Mouse (Mus musculus) frontal cortex, adult (tissue): ENCODE data around the gene Nus1.

Source experiments
- ATAC-seq: cut with Nextera tagmentation; 2 replicates; pipeline ENCODE4 v1.9.2; 2017; ENCODE audit warnings: mild to moderate bottlenecking, moderate library complexity, mixed read lengths; ENCODE audit not compliant: low TSS enrichment

Gene Nus1

GRCm38 (mm10) chr10:52417998-52418860 lies 882 bp downstream of the Nus1 start:
- peak; percentile 34 for ATAC-seq

DNA sequence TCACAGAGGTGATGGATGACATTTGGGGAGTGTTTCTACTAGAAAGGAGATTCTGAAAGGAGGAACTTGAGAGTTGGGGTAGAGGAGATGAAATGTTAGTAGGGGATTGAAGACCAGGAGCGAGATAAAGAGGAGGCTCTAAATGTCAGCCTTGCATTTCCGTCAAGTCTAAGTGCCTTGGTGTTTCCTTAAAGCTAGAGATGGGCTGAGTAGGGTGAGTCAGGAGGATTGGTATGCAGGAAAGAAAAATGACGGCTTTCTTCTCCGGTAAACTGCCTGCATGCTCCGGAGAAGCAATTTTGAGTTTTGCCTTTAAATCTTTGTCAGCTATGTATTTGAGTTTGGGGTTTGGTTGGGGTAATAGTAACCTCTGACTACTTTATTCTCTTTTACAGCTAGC lies 1.6 kb downstream of the Nus1 start:
- no peak for ATAC-seq

GRCm38 (mm10) chr10:52419402-52419801 lies 2.1 kb downstream of the Nus1 start:
- no peak for ATAC-seq

DNA sequence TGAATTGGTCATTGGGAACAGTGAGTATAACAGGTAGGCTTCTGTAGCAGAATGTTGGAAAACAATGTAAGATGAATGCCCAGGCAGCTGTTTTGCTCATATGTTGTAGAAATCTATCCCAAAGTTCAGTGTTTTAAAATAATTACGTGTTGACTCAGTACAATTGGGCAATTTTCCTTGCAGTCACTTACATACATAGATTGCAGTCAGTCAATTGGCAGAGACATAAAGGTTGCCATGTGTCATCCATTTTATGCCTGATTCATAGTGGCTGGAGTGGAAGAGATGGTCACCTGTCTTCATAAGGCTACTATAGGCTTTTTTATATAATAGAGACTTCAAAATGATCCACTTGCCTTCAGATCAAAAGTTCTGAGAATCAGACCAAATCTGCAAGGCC lies 3.2 kb downstream of the Nus1 start:
- ATAC-seq, result no peak

- ATAC-seq, result no peak
These were observed 4.4 kb downstream of the Nus1 start for GRCm38 (mm10) chr10:52421716-52422115.

GRCm38 (mm10) chr10:52423097-52423496 lies 5.8 kb downstream of the Nus1 start:
- no peak for ATAC-seq

GRCm38 (mm10) chr10:52426314-52426980 lies 9.1 kb downstream of the Nus1 start:
- no peak for ATAC-seq

DNA sequence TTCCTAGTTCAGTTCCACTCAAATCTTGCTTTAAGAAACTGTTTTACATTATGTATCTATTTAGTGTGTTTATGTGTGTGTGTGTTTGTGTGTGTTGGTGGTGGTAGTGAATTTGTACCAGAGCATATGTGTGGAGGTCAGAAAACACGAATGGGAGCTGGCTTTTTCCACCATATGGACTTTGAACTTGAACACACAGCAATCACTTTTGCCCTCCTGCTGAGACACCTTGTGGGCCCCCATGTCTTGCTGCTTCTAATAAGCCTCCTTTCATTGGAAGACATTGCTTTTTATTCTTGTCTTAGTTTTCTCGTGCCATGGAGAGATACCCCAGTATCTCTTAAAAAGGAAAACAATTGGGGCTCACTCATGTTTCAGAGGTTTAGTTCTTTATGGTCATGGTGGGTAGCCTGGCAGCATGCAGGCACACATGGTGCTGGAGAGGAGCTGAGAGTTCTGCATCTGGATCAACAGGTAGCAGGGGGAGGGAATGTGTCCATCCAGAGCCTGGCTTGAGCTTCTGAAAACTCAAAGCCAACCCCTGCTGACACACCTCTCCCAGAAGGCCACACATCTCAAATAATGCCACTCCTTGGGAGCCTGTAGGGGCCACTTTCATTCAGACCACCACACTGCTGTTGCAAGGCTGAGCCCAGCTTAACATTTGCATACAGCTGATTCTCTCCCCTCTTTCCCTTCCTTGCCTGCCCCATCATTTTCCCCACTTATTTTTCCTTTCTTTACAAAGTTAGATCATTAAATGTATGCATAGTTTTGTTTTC lies 10.5 kb downstream of the Nus1 start:
- ATAC-seq, result no peak

GRCm38 (mm10) chr10:52430953-52431352 lies 13.6 kb downstream of the Nus1 start:
- no peak for ATAC-seq

DNA sequence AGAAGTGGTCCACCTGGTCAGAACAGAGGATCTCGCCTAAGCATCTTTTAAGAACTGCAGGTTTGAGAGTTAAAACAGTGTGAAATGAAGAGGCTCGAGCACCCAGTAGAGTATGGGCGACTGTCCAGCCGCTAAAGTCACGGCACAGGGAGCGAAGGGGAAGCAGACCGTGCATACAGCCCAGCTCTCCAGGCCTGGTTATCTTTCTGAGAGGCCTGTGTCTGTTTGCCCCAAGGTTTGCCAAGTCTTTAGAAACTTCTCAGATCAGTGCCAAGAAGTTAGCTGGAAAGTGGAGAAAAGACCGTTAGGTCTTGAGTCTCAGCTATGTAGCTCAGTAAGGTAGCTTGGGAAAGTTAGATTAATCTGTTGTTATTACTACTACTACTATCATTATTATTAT lies 17.5 kb downstream of the Nus1 start:
- no peak for ATAC-seq

DNA sequence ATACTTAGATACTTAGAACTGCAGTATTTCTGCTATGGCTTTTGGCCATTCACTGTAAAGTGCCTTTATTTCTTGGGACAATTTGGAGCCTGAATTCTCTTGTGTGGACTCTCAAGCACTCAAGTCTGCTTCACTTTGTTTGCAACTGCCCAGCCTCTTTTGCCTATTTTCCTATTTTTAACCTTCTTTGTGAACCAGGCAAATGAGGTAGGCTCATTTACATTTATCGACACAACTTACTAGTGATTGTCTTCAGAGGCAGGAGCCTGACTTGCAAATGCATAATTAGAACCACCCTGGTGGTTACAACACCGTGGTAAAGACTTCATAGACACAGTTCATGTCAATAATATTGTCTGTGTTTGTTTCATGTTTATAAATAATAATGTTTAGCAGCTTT lies 43.3 kb downstream of the Nus1 start:
- no peak for ATAC-seq

GRCm38 (mm10) chr10:52463941-52464739 lies 46.8 kb downstream of the Nus1 start:
- peak; percentile 89 for ATAC-seq

DNA sequence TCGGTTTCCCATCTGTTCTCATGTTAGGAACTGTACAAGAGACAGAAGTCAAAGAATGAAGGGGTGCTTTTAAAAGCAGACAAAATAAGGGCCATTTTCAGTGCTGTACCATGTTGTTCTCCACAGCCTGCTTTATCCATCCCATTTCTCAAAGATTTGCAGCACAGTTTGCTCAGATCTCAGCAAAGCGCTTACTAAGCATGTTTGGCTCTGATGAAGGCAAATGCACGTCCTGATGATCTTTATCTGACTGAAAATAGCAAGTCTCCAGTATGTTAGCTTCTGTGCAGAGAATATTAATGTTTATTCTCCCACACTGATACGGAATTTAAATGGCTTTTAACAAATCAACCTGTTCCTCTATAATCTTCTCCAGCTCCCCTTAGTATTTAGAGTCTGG lies 54.2 kb downstream of the Nus1 start:
- ATAC-seq, result no peak
